Mouse (Mus musculus) gastrocnemius, adult 18-20 months (tissue): ENCODE measurements around the gene Pla2g4c. TPM values are rescaled to one million over a fixed set of nuclear protein-coding genes. Genes with fewer than 3 reads are reported as not detected.

ENCODE experiments used
- DNase-seq: peaks from one replicate; pipeline ENCODE4 v3.0.0; 2021; ENCODE audit warnings: low spot score
- total RNA-seq, 2 experiments: library from RNA; stranded (reverse); gene quantifications; 2 replicates each; pipeline ENCODE4 v1.2.3; 2021

Gene Pla2g4c
- total RNA-seq, 2 experiments from 2014 or later: not detected

DNA sequence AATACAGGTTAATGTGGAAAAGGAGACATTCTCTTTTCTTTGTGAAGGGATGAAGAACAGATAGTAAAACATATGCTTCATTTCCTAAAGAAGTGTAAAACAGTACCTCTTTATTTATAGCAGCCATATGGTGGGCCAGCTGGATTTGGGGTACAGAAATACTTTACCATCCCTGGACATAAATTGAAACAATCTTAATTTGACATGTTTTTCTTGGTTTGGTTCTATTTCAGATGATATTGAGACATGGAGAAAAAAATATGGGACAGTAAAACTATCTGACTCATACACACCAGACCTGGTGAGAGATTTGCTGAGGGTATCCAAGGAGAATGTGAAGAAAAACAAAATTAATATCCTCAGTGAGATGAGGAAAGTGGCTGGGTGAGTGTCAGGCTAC is 31.5 kb downstream of the Pla2g4c start:
- no peak for DNase-seq

DNA sequence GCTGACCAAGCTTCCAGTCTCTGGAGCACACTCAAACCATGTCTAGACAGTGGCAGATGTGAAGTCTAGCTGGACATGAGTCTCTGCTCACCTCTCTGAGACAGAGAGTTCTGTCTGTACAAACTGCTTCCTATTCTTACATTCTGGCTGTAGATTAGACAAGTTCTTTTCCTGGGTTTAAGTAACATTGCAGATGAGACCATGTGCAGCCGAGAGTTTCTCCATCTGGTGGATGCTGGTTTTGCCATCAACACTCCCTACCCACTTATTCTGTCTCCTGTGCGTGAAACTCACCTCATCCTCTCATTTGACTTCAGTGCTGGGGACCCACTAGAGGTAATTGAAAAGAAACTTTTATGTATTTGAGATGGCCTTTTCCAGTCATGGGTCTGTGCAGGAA is 56.1 kb downstream of the Pla2g4c start:
- no peak for DNase-seq

DNA sequence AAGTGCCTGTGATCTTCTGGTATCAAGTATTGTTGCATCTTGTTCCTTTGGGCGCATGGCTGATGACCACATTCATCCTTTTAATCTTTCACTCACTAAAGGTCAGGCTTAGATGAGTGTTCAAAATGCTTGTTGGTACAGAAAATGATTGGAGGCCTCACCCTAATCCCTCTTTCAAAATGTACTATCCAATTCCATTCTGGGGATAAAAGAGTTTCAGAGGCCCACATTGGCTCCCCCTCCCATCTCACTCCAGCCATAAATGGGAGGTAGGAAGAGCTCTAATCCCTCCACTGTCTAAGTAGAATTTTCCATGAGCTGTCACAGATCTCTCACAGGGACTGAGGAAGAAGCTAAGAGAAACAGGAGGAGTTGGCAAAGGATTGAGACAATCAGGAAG is 73.4 kb downstream of the Pla2g4c start, which contains the start of gene Cabp5:
Cabp5 (plus strand) TSS at position 301 of the 400 bp plus-strand sequence.
- no peak for DNase-seq

Other genes starting within 250 kb of the Pla2g4c start
- gene Vmn1r85, start 229.5 kb upstream of the Pla2g4c start, total RNA-seq: not detected
- gene Vmn1r86, start 204.7 kb upstream of the Pla2g4c start, total RNA-seq: not detected
- gene Vmn1r87, start 184.5 kb upstream of the Pla2g4c start, total RNA-seq: not detected
- gene Vmn1r88, start 165.1 kb upstream of the Pla2g4c start, total RNA-seq: under 1 TPM; 0.05 to 0.09 TPM
- not detected for gene Vmn1r89, start 111.6 kb upstream of the Pla2g4c start, total RNA-seq
- 1 to 10 TPM in 1 of 2 experiments, under 1 TPM in 1; 0.91 to 1.4 TPM for gene Lig1, start 47.4 kb upstream of the Pla2g4c start, total RNA-seq
- 10 to 100 TPM; 13.6 to 14.7 TPM for gene Zswim9, start 45.9 kb upstream of the Pla2g4c start, total RNA-seq
- not detected for gene Cabp5, start 73.5 kb downstream of the Pla2g4c start, total RNA-seq
- not detected for gene Bsph1, start 126.2 kb downstream of the Pla2g4c start, total RNA-seq
- gene Bsph2, start 246.4 kb downstream of the Pla2g4c start, total RNA-seq: not detected